Mouse (Mus musculus) erythroblast, embryonic 14.5 days (primary cell): Measurements from ENCODE around the gene Sdcbp2.

Experiments
- GATA1 ChIP-seq: IDR thresholded peaks from 2 replicates; pipeline ENCODE4 v1.6.1; 2012; ENCODE audit warnings: low read length, inconsistent platforms, mixed read lengths
- TAL1 ChIP-seq: IDR thresholded peaks from 3 replicates; pipeline ENCODE4 v1.6.1; 2012; ENCODE audit warnings: low read length, inconsistent platforms, mixed read lengths

- TF ChIP-seq GATA1 (no peak), TAL1 (no peak)
Measured at GRCm38 (mm10) chr2:151525520-151525919, 46.9 kb upstream of the Sdcbp2 start.
